In genomic region chr2:127375087-127375486, GRCm38 (mm10) we compare ENCODE assay signal across 30 mouse cellular contexts. TPM values are rescaled to one million over a fixed set of nuclear protein-coding genes. Genes with fewer than 3 reads are reported as not detected.
DNase-seq lines count a peak whose midpoint lies in the region; ATAC-seq and TF ChIP-seq lines count a peak whose summit lies in the region.
"Had no signal": no experiment of that assay in that cellular context is flagged by ENCODE, and none has a peak within 500 bp of the region (broad histone marks: within the 10 kb centered on the region; RNA-seq: fewer than 3 reads in every experiment).

No protein-coding gene starts in this region.

- peaks cover 76% of the 10 kb centered on the region for H3K4me1 ChIP-seq in heart, embryonic 13.5 days
- peaks cover 59 to 84% of the 10 kb centered on the region in 2 experiments for H3K4me1 ChIP-seq in liver, embryonic 14.5 days (replicated peaks; ENCODE audit: control insufficient read depth in 2 of 2, insufficient read depth in 2 of 2, low read length in 1 of 2)
- H3K4me1 ChIP-seq in cerebellum, adult 2 months (ENCODE audit: control insufficient read depth, insufficient read depth, low read length): no peaks in the 10 kb centered on the region
- H3K4me1 ChIP-seq: embryonic facial prominence, embryonic 15.5 days had no signal

- no peak overlapping the region for H3K4me3 ChIP-seq in heart, embryonic 13.5 days
- H3K4me3 ChIP-seq in liver, embryonic 14.5 days (ENCODE audit: insufficient read depth in 1 of 2, low read depth in 2 of 2, low read length in 2 of 2): peak overlapping the region; percentile 37 to 48
- no peak overlapping the region for H3K4me3 ChIP-seq in cerebellum, adult 2 months (replicated peaks; ENCODE audit: insufficient read depth, low read depth, low read length)
- H3K4me3 ChIP-seq: embryonic facial prominence, embryonic 15.5 days; forebrain, embryonic 12.5 days; left cerebral cortex, adult 2 months; limb, embryonic 10.5 days; neural tube, embryonic 13.5 days had no signal

- TF ChIP-seq POLR2A in cerebellum, adult 2 months (IDR thresholded peaks at IDR 0.05; ENCODE audit: borderline replicate concordance, insufficient read depth, low read length): no peak

- no peak for TF ChIP-seq EP300 in liver, embryonic 14.5 days (IDR thresholded peaks at IDR 0.05; ENCODE audit: low read depth)

- no peak for TF ChIP-seq CTCF in liver, embryonic 14.5 days (IDR thresholded peaks at IDR 0.05; ENCODE audit: low read depth)
- no peak for TF ChIP-seq CTCF in cerebellum, adult 2 months (IDR thresholded peaks at IDR 0.05; ENCODE audit: borderline replicate concordance, insufficient read depth, low read depth, low read length)

- no peaks in the 10 kb centered on the region for H3K9me3 ChIP-seq in heart, embryonic 13.5 days
- H3K9me3 ChIP-seq in liver, embryonic 14.5 days (ENCODE audit: control insufficient read depth, low read length): no peaks in the 10 kb centered on the region
- H3K9me3 ChIP-seq: embryonic facial prominence, embryonic 15.5 days; forebrain, embryonic 12.5 days; limb, embryonic 10.5 days; neural tube, embryonic 13.5 days had no signal

- 22% methylated on average over 3 of the region's 3 CpGs for WGBS in heart, embryonic 13.5 days
- 16% methylated on average over 3 of the region's 3 CpGs for WGBS in liver, embryonic 14.5 days (ENCODE audit: insufficient replicate concordance)
- WGBS in cerebellum, adult 2 months: 64% methylated on average over 3 of the region's 3 CpGs

- no peak for ATAC-seq in heart, embryonic 13.5 days (ENCODE audit: extremely low read depth, insufficient number of reproducible peaks, low FRiP score, low TSS enrichment)
- no peak for ATAC-seq in liver, embryonic 14.5 days (ENCODE audit: insufficient read depth)
- ATAC-seq: intestine, embryonic 16.5 days had no signal

- 0 out of 2 replicates have a peak overlapping the region, but pooled peaks have one; percentile 28 for H3K27ac ChIP-seq in heart, embryonic 13.5 days (replicated peaks)
- H3K27ac ChIP-seq in liver, embryonic 14.5 days: peak overlapping the region; percentile 86
- H3K27ac ChIP-seq in cerebellum, adult 2 months (ENCODE audit: insufficient read depth, low read length): no peak overlapping the region
- H3K27ac ChIP-seq: embryonic facial prominence, embryonic 15.5 days; forebrain, embryonic 12.5 days; hindbrain, embryonic 14.5 days; left cerebral cortex, adult 2 months; limb, embryonic 10.5 days; neural tube, embryonic 13.5 days had no signal

- DNase-seq in heart, postnatal 4 days: no peak
- peak; percentile 64 for DNase-seq in kidney, postnatal 10 days
- no peak for DNase-seq in kidney, adult 8-10 months
- DNase-seq in kidney, postnatal 36 days: peak; percentile 35 to 61
- no peak for DNase-seq in liver, embryonic 14.5 days (ENCODE audit: low read depth in 3 of 3, low spot score in 3 of 3)
- DNase-seq in cerebellum, adult 2 months: no peak
- DNase-seq in layer of hippocampus, postnatal 25 days (ENCODE audit: extremely low spot score in 1 of 2, low spot score in 1 of 2): no peak
- DNase-seq: adrenal gland, postnatal 25 days; B cell, adult 2 months; cerebellum, adult 11-12 months; cerebellum, postnatal 25 days; embryo, embryonic 11 days; heart, postnatal 14 days; lung, adult 2 months; thymus, postnatal 36 days had no signal

- no peaks in the 10 kb centered on the region for H3K27me3 ChIP-seq in heart, embryonic 13.5 days (replicated peaks)
- H3K27me3 ChIP-seq in liver, embryonic 14.5 days (ENCODE audit: control insufficient read depth, insufficient read depth, low read length): no peaks in the 10 kb centered on the region
- H3K27me3 ChIP-seq in cerebellum, adult 2 months (ENCODE audit: control insufficient read depth, insufficient read depth, low read length): no peaks in the 10 kb centered on the region
- H3K27me3 ChIP-seq: forebrain, embryonic 12.5 days; neural tube, embryonic 13.5 days had no signal

- no peaks in the 10 kb centered on the region for H3K36me3 ChIP-seq in heart, embryonic 13.5 days
- H3K36me3 ChIP-seq in liver, embryonic 14.5 days (replicated peaks; ENCODE audit: control insufficient read depth, insufficient read depth, low read depth): no peaks in the 10 kb centered on the region
- H3K36me3 ChIP-seq: embryonic facial prominence, embryonic 15.5 days; forebrain, embryonic 12.5 days; limb, embryonic 10.5 days; neural tube, embryonic 13.5 days had no signal

- peak overlapping the region; percentile 32 for H3K4me2 ChIP-seq in heart, embryonic 13.5 days
- peak overlapping the region; percentile 79 for H3K4me2 ChIP-seq in liver, embryonic 14.5 days (ENCODE audit: low read depth)
- H3K4me2 ChIP-seq: embryonic facial prominence, embryonic 15.5 days; forebrain, embryonic 12.5 days; hindbrain, embryonic 14.5 days; neural tube, embryonic 13.5 days had no signal

- 0 out of 2 replicates have a peak overlapping the region, but pooled peaks have one; percentile 17 for H3K9ac ChIP-seq in heart, embryonic 13.5 days
- peak overlapping the region; percentile 72 for H3K9ac ChIP-seq in liver, embryonic 14.5 days (replicated peaks)
- H3K9ac ChIP-seq: embryonic facial prominence, embryonic 15.5 days; forebrain, embryonic 12.5 days; hindbrain, embryonic 14.5 days; neural tube, embryonic 13.5 days had no signal

RNA-seq across cellular contexts. Expression of gene Adra2b, which starts 12.1 kb away (rescaled TPM):
- 1.6 and 1.8 TPM in 2 replicates for polyA plus RNA-seq in heart, embryonic 13.5 days (2015; fragmentation: Nextera tagmentation; extraction: Ambion mirVana)
- total RNA-seq in heart, postnatal 4 days (2021): under 1 TPM; 0.32 to 0.33 TPM
- polyA plus RNA-seq in liver, embryonic 14.5 days (2012; rRNA removed): 12.4 and 13.2 TPM in 2 replicates
- polyA plus RNA-seq in liver, embryonic 14.5 days (2014; fragmentation: Nextera tagmentation; extraction: Ambion mirVana): 20.0 and 24.4 TPM in 2 replicates
- polyA plus RNA-seq in cerebellum, adult 2 months (2012; rRNA removed): 0.64 and 1.2 TPM in 2 replicates
- under 1 TPM; 0.14 to 0.15 TPM for total RNA-seq in layer of hippocampus, postnatal 25 days (2021)
- total RNA-seq: megakaryocyte, adult 5-6 weeks had no signal

RNA-seq across cellular contexts. Expression of gene Astl, which starts 36.6 kb away (rescaled TPM):
- polyA plus RNA-seq in heart, embryonic 13.5 days (2015; fragmentation: Nextera tagmentation; extraction: Ambion mirVana): not detected in 2 replicates
- total RNA-seq in heart, postnatal 4 days (2021): not detected
- not detected in 2 replicates for polyA plus RNA-seq in liver, embryonic 14.5 days (2012; rRNA removed)
- not detected in 2 replicates for polyA plus RNA-seq in liver, embryonic 14.5 days (2014; fragmentation: Nextera tagmentation; extraction: Ambion mirVana)
- polyA plus RNA-seq in cerebellum, adult 2 months (2012; rRNA removed): not detected in 2 replicates
- not detected for total RNA-seq in layer of hippocampus, postnatal 25 days (2021)
- total RNA-seq: adrenal gland, postnatal 25 days; gastrocnemius, adult 8-10 months; heart, adult 8-10 months; heart, postnatal 14 days; left cerebral cortex, adult 2 months had no signal
- polyA plus RNA-seq: embryonic facial prominence, embryonic 15.5 days; forebrain, embryonic 12.5 days; frontal cortex, adult 2 months; hindbrain, embryonic 14.5 days; intestine, embryonic 16.5 days; lung, adult 2 months; midbrain, embryonic 14.5 days; neural tube, embryonic 13.5 days; small intestine, adult 2 months; testis, adult 2 months had no signal

RNA-seq across cellular contexts. Expression of gene Dusp2, which starts 39.1 kb away (rescaled TPM):
- 13.5 and 15.9 TPM in 2 replicates for polyA plus RNA-seq in heart, embryonic 13.5 days (2015; fragmentation: Nextera tagmentation; extraction: Ambion mirVana)
- 1 to 10 TPM; 3.3 to 3.7 TPM for total RNA-seq in heart, postnatal 4 days (2021)
- polyA plus RNA-seq in liver, embryonic 14.5 days (2012; rRNA removed): 1.1 and 1.8 TPM in 2 replicates
- polyA plus RNA-seq in liver, embryonic 14.5 days (2014; fragmentation: Nextera tagmentation; extraction: Ambion mirVana): 1.5 and 1.7 TPM in 2 replicates
- 1.6 and 1.8 TPM in 2 replicates for polyA plus RNA-seq in cerebellum, adult 2 months (2012; rRNA removed)
- total RNA-seq in layer of hippocampus, postnatal 25 days (2021): 1 to 10 TPM; 1.2 to 1.3 TPM

RNA-seq across cellular contexts. Expression of gene Gpat2, which starts 49.9 kb away (rescaled TPM):
- polyA plus RNA-seq in heart, embryonic 13.5 days (2015; fragmentation: Nextera tagmentation; extraction: Ambion mirVana): 0.41 and 0.45 TPM in 2 replicates
- under 1 TPM in 1 of 2 experiments, not detected in 1; 0.10 TPM for total RNA-seq in heart, postnatal 4 days (2021)
- polyA plus RNA-seq in liver, embryonic 14.5 days (2012; rRNA removed): 0.26 and 0.45 TPM in 2 replicates
- polyA plus RNA-seq in liver, embryonic 14.5 days (2014; fragmentation: Nextera tagmentation; extraction: Ambion mirVana): 0.32 and 0.33 TPM in 2 replicates
- polyA plus RNA-seq in cerebellum, adult 2 months (2012; rRNA removed): 0.36 and 0.38 TPM in 2 replicates
- under 1 TPM; 0.26 to 0.27 TPM for total RNA-seq in layer of hippocampus, postnatal 25 days (2021)
- total RNA-seq: gastrocnemius, adult 8-10 months; heart, adult 8-10 months; megakaryocyte, adult 5-6 weeks had no signal

Comparison
In these comparisons a context has a peak if more than half of its experiments do, and no peak if none do; other contexts are left out.
1. DNase-seq: peak in kidney, postnatal 10 days (single experiment) and kidney, postnatal 36 days (2 of 2); none in heart, postnatal 4 days (single experiment), kidney, adult 8-10 months (0 of 2), liver, embryonic 14.5 days (0 of 3), cerebellum, adult 2 months (0 of 2) and layer of hippocampus, postnatal 25 days (0 of 2).
2. H3K4me3 ChIP-seq: peak in liver, embryonic 14.5 days (2 of 2); none in heart, embryonic 13.5 days (single experiment) and cerebellum, adult 2 months (single experiment).